Mouse (Mus musculus): ENCODE data around the gene Tspan3. TPM values are rescaled to one million over a fixed set of nuclear protein-coding genes. Genes with fewer than 3 reads are reported as not detected.

Tspan3 gene
- polyA plus RNA-seq, 1 experiment from 2014 or later, result 416 TPM

DNA sequence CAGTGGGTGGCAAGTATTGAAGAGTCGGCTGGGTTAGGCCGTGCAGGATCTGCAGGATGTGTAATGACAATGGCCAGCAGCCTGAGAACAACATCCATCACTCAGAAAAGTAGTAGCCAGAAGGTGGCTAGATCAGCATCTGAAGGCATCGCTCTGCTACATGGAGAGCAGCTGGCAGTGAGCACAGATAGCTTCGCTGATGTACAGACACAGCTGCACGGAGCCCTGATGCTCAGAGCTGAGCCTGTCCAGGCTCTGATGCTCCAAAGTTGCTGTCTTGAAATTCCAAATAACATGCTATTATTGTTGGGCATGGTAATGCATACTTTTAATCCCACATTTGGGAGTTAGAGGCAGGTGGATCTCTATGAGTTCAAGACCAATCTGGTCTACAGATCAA lies 78.8 kb downstream of the Tspan3 start:
- H3K9ac ChIP-seq (ENCODE audit: low read depth, low read length), result no peak overlapping the region
- no peak overlapping the region for H3K27ac ChIP-seq (ENCODE audit: low read length)
- no peak for ATAC-seq
- no peak overlapping the region for H3K4me2 ChIP-seq (ENCODE audit: low read depth, low read length)
- peaks cover 11% of the 10 kb centered on the region for H3K4me1 ChIP-seq (ENCODE audit: control insufficient read depth, insufficient read depth, low read length)
- H3K36me3 ChIP-seq (ENCODE audit: control insufficient read depth, insufficient read depth, low read length), result no peaks in the 10 kb centered on the region
- 78% methylated on average over 5 of the region's 5 CpGs for WGBS
- no peaks in the 10 kb centered on the region for H3K9me3 ChIP-seq (ENCODE audit: control insufficient read depth, low read length)
- H3K27me3 ChIP-seq (replicated peaks; ENCODE audit: control insufficient read depth, insufficient read depth, low read length), result no peaks in the 10 kb centered on the region
- no peak overlapping the region for H3K4me3 ChIP-seq (ENCODE audit: low read length)

Other genes with a start within 250 kb of the Tspan3 start
- 7.4 and 7.9 TPM in 2 replicates for gene Scaper, start 227.4 kb downstream of the Tspan3 start, polyA plus RNA-seq (2015; fragmentation: Nextera tagmentation; extraction: Ambion mirVana)
- not detected in 2 replicates for gene 4930563M21Rik, start 154.9 kb downstream of the Tspan3 start, polyA plus RNA-seq (2015; fragmentation: Nextera tagmentation; extraction: Ambion mirVana)
- 128 and 136 TPM in 2 replicates for gene Rcn2, start 123.6 kb downstream of the Tspan3 start, polyA plus RNA-seq (2015; fragmentation: Nextera tagmentation; extraction: Ambion mirVana)
- 1.6 and 2.3 TPM in 2 replicates for gene Pstpip1, start 75.5 kb downstream of the Tspan3 start, polyA plus RNA-seq (2015; fragmentation: Nextera tagmentation; extraction: Ambion mirVana)